Mouse (Mus musculus): ENCODE data around the gene Olfr1188.
"Not testable (repeated sequence)": the region's sequence is repeated elsewhere in the genome, so short reads cannot be mapped to it uniquely, and the experiment has no call there.

Gene Olfr1188

DNA sequence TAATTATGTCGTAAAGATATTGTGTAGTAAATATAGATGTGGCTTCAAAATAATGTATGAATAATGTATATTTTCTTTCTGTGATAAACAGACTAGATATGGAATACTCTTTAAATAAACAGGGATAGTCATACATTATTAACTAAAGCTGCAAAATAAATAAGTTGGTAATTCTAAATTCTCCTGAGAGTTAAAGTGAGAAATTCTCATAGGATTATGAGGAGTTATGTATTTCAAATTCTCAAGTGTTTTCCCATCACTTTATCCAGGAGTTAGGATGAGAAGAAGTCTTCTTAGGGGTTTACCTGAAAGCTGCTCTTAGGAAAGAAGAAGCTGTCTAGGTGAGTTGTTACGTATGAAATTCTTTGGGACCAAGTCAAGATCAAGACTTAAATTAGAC is at the start of gene Olfr1188:
Olfr1188 (plus strand) TSS at position 301 of the 400 bp plus-strand sequence.
- no peak for DNase-seq (ENCODE audit: extremely low spot score, low read depth, low spot score)

DNA sequence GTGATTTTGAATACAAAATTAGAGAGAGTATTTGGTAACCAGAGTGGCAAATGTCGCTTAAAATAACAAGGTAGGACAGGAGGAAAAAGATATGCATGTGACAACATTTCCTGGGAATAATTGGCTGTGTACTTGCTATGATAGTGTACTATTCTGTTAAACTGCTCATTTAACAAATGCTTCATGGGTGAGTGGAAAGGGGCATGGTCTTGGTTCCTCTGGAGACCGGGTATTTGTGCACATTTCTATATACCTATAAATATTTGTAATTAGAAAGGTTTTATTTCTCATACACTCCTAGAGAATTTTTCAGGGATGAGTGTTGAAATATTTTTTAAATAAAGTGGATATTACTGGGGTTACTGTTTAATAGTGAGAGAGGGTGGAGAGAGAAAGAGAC is 38.5 kb upstream of the Olfr1188 start, which contains the start of gene Olfr1186:
Olfr1186 (plus strand) TSS at position 301 of the 400 bp plus-strand sequence.
- DNase-seq (ENCODE audit: extremely low spot score, low read depth, low spot score), result no peak

GRCm38 (mm10) chr2:88525720-88526119 is 31.0 kb upstream of the Olfr1188 start:
- DNase-seq (ENCODE audit: extremely low spot score, low read depth, low spot score), result no peak

GRCm38 (mm10) chr2:88572696-88573095 is 16.0 kb downstream of the Olfr1188 start:
- not testable (repeated sequence) for DNase-seq (ENCODE audit: extremely low spot score, low read depth, low spot score)

- DNase-seq (ENCODE audit: extremely low spot score, low read depth, low spot score), result no peak
Observed at GRCm38 (mm10) chr2:88586154-88586553, 29.4 kb downstream of the Olfr1188 start, which contains the start of gene Olfr1189. TSS of gene Olfr1189 (plus strand) at chr2:88586454.
